Mouse (Mus musculus) G1E (cell line): ENCODE measurements at regions not wholly inside any gene's neighbourhood (a gene's known extent, or its start where the extent isn't known, plus 50 kb on each side); places are given as distances from the start of the nearest gene placed in this dataset.

Experiments
- CTCF ChIP-seq: IDR thresholded peaks from 2 replicates; pipeline ENCODE4 v1.5.1; 2012; ENCODE audit warnings: low read depth, low read length, inconsistent platforms, mixed read lengths
- GATA1 ChIP-seq: IDR thresholded peaks from 2 replicates; pipeline ENCODE4 v1.6.1; 2012; ENCODE audit warnings: borderline replicate concordance, low read length, inconsistent platforms, mixed read lengths
- GATA2 ChIP-seq: IDR thresholded peaks from 2 replicates; pipeline ENCODE4 v1.6.1; 2012; ENCODE audit warnings: low read depth, low read length, inconsistent platforms, borderline replicate concordance
- POLR2AphosphoS5 ChIP-seq: IDR thresholded peaks from 2 replicates; pipeline ENCODE4 v1.6.1; 2012; ENCODE audit warnings: low read depth, low read length, inconsistent platforms; ENCODE audit not compliant: insufficient replicate concordance
- TAL1 ChIP-seq: conservative IDR thresholded peaks from 2 replicates; pipeline ENCODE4 v1.6.1; 2012; ENCODE audit warnings: low read depth, low read length, inconsistent platforms, mixed read lengths

DNA sequence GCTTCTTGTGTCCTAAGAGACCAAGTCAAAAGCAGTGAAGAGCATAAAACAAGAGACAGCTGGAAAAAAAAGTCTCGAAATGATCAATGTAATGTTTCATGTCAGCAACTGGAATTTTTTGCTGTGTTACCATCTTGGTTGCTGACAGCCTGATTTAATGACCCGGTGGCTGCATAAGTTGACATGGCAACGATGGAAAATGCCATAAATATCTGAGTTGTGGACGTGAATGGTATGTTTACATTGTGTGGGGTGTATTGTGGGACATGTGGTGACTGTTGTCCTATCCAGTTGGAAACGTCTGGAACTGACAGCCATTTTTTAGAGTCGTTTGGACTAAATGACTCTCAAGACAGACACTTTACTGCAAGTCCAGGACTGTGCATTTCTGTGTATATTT is 160.6 kb downstream of the Foxa2 start:
- TF ChIP-seq CTCF (no peak), TAL1 (no peak), GATA1 (no peak), POLR2AphosphoS5 (no peak), GATA2 (no peak)
